Mouse (Mus musculus) embryo, embryonic 10 days (tissue): ENCODE data around the gene Abhd12b.
"Not testable (repeated sequence)": the region's sequence is repeated elsewhere in the genome, so short reads cannot be mapped to it uniquely, and the experiment has no call there.

Experiments
- DNase-seq: peaks from one replicate; pipeline ENCODE4 v3.0.0-alpha.2; 2015; ENCODE audit warnings: low spot score

The Abhd12b gene

GRCm38 (mm10) chr12:70139871-70140270 is 14.1 kb upstream of the Abhd12b start:
- no peak for DNase-seq

GRCm38 (mm10) chr12:70140542-70140941 is 13.4 kb upstream of the Abhd12b start:
- DNase-seq = no peak

GRCm38 (mm10) chr12:70140993-70141576 is 12.9 kb upstream of the Abhd12b start:
- DNase-seq = no peak

GRCm38 (mm10) chr12:70144106-70144587 is 9.8 kb upstream of the Abhd12b start:
- peak; percentile 39 for DNase-seq

DNA sequence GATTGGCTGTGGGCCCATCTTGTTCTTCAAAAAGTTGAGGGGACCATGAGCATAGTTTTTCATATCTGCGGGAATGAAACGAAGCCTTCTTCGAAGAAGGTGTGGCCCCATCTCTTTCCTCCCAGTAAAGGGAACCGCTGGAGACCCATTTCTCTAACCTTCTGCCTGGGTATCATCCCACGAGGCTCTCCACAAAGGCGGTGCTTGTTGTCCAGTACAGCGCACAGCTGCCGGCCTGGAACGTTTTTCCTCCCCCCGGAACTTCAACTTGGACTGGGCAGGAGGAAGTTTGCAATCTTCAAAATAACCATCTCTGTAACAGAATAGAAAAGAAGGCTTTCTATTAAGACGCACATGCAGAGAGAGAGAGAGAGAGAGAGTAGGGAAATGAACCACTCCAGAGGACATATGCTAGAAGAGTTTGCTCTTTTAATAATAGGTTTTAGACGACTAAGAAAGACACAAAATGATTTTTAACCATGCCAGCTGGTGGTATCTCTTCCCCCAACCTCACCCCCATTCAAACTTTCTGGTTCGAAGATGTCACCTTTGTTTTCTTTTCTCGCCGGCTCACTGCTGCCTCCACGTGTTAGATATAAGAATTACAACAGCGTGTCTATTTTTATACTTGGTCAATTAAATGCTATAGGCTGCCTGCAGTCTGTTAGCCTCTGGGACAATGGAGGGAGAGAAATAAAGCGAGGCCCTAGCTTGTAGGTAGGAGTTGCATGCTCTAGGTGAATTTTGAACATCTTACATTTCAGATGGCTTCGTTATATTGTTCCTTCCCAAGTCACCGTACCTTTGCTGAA is 9.1 kb upstream of the Abhd12b start:
- peak; percentile 70 for DNase-seq

GRCm38 (mm10) chr12:70145586-70145985 is 8.4 kb upstream of the Abhd12b start:
- DNase-seq = no peak

DNA sequence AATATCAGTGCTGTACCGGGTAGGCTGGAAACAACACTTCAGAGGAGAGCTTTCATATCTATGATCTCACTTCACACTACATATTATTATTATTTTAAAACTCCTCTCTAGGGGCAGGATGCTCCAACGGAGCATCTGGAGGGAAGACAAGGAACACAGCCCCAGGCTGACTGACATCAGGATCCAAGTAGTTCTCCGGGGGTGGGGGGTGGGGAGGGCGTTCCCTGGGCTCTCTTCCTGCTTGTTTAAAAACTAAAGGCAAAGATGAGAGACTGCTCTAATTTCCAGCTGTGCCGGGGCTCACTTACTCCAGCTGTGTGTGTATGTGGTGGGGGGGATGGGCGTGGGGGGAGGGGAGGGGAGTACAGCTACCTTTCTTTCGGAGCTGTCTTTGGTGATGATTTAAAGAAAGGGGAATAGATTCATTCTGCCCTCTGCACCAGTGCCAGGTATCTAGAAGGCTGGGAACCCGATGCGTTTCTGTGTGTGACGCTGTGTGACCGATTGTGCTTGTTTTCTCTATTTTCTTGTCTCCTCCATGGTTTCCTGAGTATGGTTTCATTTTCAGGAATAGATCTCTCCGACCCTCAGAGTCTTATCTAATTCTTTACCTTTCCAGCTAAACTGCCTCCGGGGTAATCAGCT is 5.8 kb upstream of the Abhd12b start:
- DNase-seq = peak; percentile 21

DNA sequence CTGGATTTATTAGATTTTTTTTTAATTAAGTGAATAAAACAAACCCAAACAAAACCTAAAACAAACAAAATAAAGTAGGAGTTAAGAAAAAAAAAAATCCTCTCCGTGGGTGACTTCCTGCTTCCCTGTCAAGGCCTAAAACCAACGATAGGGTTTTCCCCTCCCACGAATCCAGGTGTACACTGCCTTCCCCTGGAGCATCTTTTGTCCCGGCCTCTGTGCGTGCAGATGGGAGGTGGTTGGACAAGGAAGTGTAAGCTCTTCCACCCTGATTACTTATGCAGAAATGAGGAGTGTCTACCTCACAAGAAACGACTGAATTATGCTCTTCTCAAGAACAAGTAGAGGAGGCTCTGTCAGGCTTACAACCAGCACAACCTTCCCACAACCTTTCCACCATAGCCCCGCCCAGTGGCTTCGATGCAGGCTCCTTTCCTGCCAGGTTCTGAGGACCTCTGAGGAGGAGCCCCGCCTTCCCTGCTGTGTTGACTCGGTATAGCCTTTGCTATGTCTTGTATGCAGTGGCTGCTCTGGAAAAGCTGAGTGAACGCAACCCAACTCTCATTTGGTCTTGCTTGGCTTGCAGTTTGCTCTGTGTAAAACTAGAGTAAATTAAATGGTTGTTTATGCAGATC is 5.2 kb upstream of the Abhd12b start:
- DNase-seq = no peak

GRCm38 (mm10) chr12:70156222-70156621 is 2.3 kb downstream of the Abhd12b start:
- DNase-seq = no peak

GRCm38 (mm10) chr12:70157292-70158066 is 3.5 kb downstream of the Abhd12b start:
- no peak for DNase-seq

GRCm38 (mm10) chr12:70161057-70161456 is 7.1 kb downstream of the Abhd12b start:
- no peak for DNase-seq

DNA sequence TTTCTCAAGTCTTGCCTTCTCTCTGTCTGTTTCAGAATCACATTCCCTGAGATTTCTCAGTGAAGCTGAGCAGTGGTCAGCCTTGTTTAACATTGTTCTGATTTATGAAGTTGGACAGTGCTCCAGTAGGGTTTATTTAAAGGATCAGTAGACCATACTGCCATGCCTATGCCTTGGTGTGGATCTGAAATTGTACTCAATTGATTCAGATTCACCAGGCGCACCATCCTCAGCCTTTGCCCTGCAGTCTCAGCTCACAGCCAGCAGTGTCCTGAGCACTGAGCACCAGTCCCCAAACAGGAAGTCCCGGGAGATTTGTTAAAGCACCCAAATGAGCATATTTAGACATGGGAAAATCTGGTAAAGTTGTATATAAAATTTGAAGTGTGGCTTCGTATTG is 10.8 kb downstream of the Abhd12b start:
- DNase-seq = no peak

GRCm38 (mm10) chr12:70167950-70168349 is 14.0 kb downstream of the Abhd12b start:
- DNase-seq = no peak

GRCm38 (mm10) chr12:70169969-70170368 is 16.0 kb downstream of the Abhd12b start:
- no peak for DNase-seq

- DNase-seq = not testable (repeated sequence)
Observed at GRCm38 (mm10) chr12:70183507-70183906, 29.6 kb downstream of the Abhd12b start.

- DNase-seq = no peak
Observed at GRCm38 (mm10) chr12:70184173-70184783, 30.3 kb downstream of the Abhd12b start.

DNA sequence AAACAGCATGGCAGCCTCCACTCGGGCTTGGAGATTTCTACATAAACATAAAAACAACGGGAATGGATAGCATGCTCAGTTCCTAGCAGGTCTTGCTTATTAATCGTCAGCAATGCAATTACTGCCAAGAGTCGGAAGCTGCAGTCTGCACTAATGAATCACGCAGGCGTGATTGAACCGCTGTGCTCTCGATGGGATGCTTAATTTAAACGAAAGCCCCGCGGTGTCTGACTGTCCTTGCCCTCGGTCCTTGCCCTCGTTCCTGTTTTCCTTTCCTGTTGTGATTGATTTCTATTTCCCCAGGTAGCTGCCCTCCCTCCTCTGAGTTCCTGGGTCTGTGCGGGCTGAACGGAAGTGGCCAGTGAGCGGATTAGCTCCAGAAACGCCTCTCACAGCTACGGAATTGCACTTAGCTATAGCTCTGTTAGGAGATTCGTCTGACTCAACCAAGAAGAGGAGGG is 38.4 kb downstream of the Abhd12b start:
- DNase-seq = peak; percentile 39

DNA sequence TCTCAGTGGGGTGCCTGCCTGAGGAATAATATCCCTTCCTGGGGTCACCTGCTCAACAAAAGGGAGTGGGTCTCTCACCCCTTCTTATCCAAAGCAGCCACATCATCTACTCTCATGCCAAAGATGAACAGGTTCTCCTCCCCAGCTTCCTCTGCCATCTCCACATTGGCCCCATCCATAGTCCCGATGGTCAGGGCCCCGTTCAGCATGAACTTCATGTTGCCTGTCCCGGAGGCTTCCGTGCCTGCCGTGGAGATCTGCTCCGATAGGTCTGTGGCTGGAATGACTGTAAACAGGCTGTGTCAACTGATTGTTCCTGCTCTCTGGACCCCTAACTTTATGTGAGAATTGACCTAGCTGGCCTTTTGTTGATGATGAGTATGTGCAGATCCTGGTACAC is 41.5 kb downstream of the Abhd12b start:
- DNase-seq = no peak

- DNase-seq = no peak
Observed at GRCm38 (mm10) chr12:70196341-70196740, 42.4 kb downstream of the Abhd12b start.

- DNase-seq = no peak
Observed at GRCm38 (mm10) chr12:70201926-70202529, 48.1 kb downstream of the Abhd12b start.

DNA sequence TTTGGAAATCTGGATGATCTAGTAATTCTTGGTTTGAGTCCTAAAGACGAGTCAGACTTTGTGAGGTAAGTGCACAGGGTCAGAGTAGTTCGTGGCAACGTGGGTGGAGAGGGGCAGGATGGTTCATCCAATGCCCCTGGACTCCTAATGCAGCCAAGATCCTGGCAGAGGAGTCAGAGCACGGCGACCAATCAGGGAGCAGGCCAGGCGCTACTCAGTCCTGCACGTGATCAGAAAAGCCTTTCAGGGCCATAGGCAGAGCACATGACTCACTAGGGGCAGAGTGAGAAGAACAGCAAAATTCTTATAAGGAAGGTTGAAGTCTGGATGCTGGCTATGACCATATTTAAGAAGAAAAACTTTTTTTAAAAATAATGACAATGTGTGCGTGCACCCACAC is 50.5 kb downstream of the Abhd12b start:
- no peak for DNase-seq
